Mouse (Mus musculus) embryonic fibroblast, embryonic 13.5 days (primary cell): ENCODE results near the gene Ccl6.

ENCODE experiments used
- CTCF ChIP-seq: IDR thresholded peaks from 2 replicates; pipeline ENCODE4 v1.5.1; 2011; ENCODE audit warnings: mild to moderate bottlenecking, control low read depth, low read length, moderate library complexity, borderline replicate concordance; ENCODE audit not compliant: insufficient read depth
- POLR2A ChIP-seq: IDR thresholded peaks from 2 replicates; pipeline ENCODE4 v1.6.1; 2011; ENCODE audit warnings: low read depth, mild to moderate bottlenecking, control low read depth, low read length, moderate library complexity

- no peak for TF ChIP-seq POLR2A
- TF ChIP-seq CTCF = no peak
Measured at GRCm38 (mm10) chr11:83578999-83579398, 13.9 kb downstream of the Ccl6 start.
